Mouse (Mus musculus) E14TG2a.4 (cell line): ENCODE results near the gene Prss35.

Experiments
- H3K27me3 ChIP-seq: 2 replicates; pipeline ENCODE4 v1.6.1; 2014; ENCODE audit warnings: low read length, control low read depth; ENCODE audit not compliant: insufficient read depth
- H3K36me3 ChIP-seq: 2 replicates; pipeline ENCODE4 v1.6.1; 2014; ENCODE audit warnings: low read length, control low read depth; ENCODE audit not compliant: insufficient read depth
- H3K4me1 ChIP-seq: replicated peaks from 2 replicates; pipeline ENCODE4 v1.6.1; 2014; ENCODE audit warnings: low read depth, low read length, control low read depth
- H3K4me3 ChIP-seq: replicated peaks from 2 replicates; pipeline ENCODE4 v1.5.1; 2014; ENCODE audit warnings: mild to moderate bottlenecking, low read length
- H3K9me3 ChIP-seq: 2 replicates; pipeline ENCODE4 v1.6.1; 2014; ENCODE audit warnings: low read length, control low read depth
- CTCF ChIP-seq: conservative IDR thresholded peaks from 2 replicates; pipeline ENCODE4 v1.5.1; 2014; ENCODE audit warnings: low read length
- NANOG ChIP-seq: IDR thresholded peaks from 2 replicates; pipeline ENCODE4 v1.6.1; 2014; ENCODE audit warnings: borderline replicate concordance, low read length, mixed read lengths
- POU5F1 ChIP-seq: IDR thresholded peaks from 2 replicates; pipeline ENCODE4 v1.6.1; 2014; ENCODE audit warnings: low read length, borderline replicate concordance

Gene Prss35

GRCm38 (mm10) chr9:86799099-86799498 is 55.6 kb downstream of the Prss35 start:
- Histone ChIP-seq H3K9me3 (no peaks in the 10 kb centered on the region), H3K36me3 (no peaks in the 10 kb centered on the region), H3K27me3 (no peaks in the 10 kb centered on the region), H3K4me1 (peaks cover 22% of the 10 kb centered on the region), H3K4me3 (no peak overlapping the region)
- TF ChIP-seq NANOG (no peak), CTCF (no peak), POU5F1 (no peak)

- Histone ChIP-seq H3K4me3 (no peak overlapping the region), H3K9me3 (no peaks in the 10 kb centered on the region), H3K4me1 (peaks cover 22% of the 10 kb centered on the region), H3K36me3 (no peaks in the 10 kb centered on the region), H3K27me3 (no peaks in the 10 kb centered on the region)
- TF ChIP-seq CTCF (peak; percentile 28), POU5F1 (no peak)
Observed at GRCm38 (mm10) chr9:86800600-86801163, 57.2 kb downstream of the Prss35 start.
